Mouse (Mus musculus) layer of hippocampus, adult 18-20 months (tissue): Measurements from ENCODE around the gene Dcst2. TPM values are rescaled to one million over a fixed set of nuclear protein-coding genes. Genes with fewer than 3 reads are reported as not detected.

Experiments
- total RNA-seq, 2 experiments: library from RNA; stranded (reverse); gene quantifications; 2 replicates each; pipeline ENCODE4 v1.2.3; 2021

Gene Dcst2
- total RNA-seq, 2 experiments from 2014 or later: 0.22 to 0.41 TPM

Other genes with a start within 250 kb of the Dcst2 start
- gene Pklr, start 225.8 kb upstream of the Dcst2 start, total RNA-seq: under 1 TPM in 1 of 2 experiments, not detected in 1; 0.15 TPM
- gene Hcn3, start 201.8 kb upstream of the Dcst2 start, total RNA-seq: 10 to 100 TPM in 1 of 2 experiments, 1 to 10 TPM in 1; 9.6 to 13.1 TPM
- 10 to 100 TPM; 42.3 to 43.5 TPM for gene Clk2, start 197.2 kb upstream of the Dcst2 start, total RNA-seq
- 10 to 100 TPM; 68.5 to 69.8 TPM for gene Scamp3, start 184.5 kb upstream of the Dcst2 start, total RNA-seq
- gene Fam189b, start 178.8 kb upstream of the Dcst2 start, total RNA-seq: 10 to 100 TPM; 49.0 to 59.9 TPM
- gene Gba, start 159.0 kb upstream of the Dcst2 start, total RNA-seq: 10 to 100 TPM; 57.3 to 59.9 TPM
- 10 to 100 TPM; 30.5 to 30.7 TPM for gene Thbs3, start 146.8 kb upstream of the Dcst2 start, total RNA-seq
- gene Mtx1, start 134.9 kb upstream of the Dcst2 start, total RNA-seq: 10 to 100 TPM; 84.9 to 91.6 TPM
- gene Muc1, start 132.9 kb upstream of the Dcst2 start, total RNA-seq: under 1 TPM; 0.71 to 0.84 TPM
- 10 to 100 TPM; 78.0 to 81.3 TPM for gene Krtcap2, start 116.0 kb upstream of the Dcst2 start, total RNA-seq
- gene Trim46, start 115.7 kb upstream of the Dcst2 start, total RNA-seq: 10 to 100 TPM; 83.1 to 86.0 TPM
- 10 to 100 TPM; 64.2 to 66.9 TPM for gene Dpm3, start 102.6 kb upstream of the Dcst2 start, total RNA-seq
- 10 to 100 TPM; 43.7 to 52.2 TPM for gene Slc50a1, start 91.4 kb upstream of the Dcst2 start, total RNA-seq
- gene Efna1, start 80.8 kb upstream of the Dcst2 start, total RNA-seq: 10 to 100 TPM in 1 of 2 experiments, 1 to 10 TPM in 1; 8.4 to 11.4 TPM
- 10 to 100 TPM; 78.2 to 80.1 TPM for gene Efna3, start 39.0 kb upstream of the Dcst2 start, total RNA-seq
- gene Efna4, start 23.9 kb upstream of the Dcst2 start, total RNA-seq: under 1 TPM; 0.53 to 0.77 TPM
- gene Adam15, start 12.0 kb upstream of the Dcst2 start, total RNA-seq: 100 to 1,000 TPM; 120 to 126 TPM
- gene Dcst1, start 3.3 kb downstream of the Dcst2 start, total RNA-seq: not detected
- gene Zbtb7b, start 32.8 kb downstream of the Dcst2 start, total RNA-seq: 10 to 100 TPM; 12.1 to 16.8 TPM
- 1 to 10 TPM; 2.5 to 4.4 TPM for gene Lenep, start 40.8 kb downstream of the Dcst2 start, total RNA-seq
- 10 to 100 TPM; 39.8 to 39.9 TPM for gene Flad1, start 49.9 kb downstream of the Dcst2 start, total RNA-seq
- 1 to 10 TPM; 2.3 to 2.4 TPM for gene Cks1b, start 56.4 kb downstream of the Dcst2 start, total RNA-seq
- gene Shc1, start 56.5 kb downstream of the Dcst2 start, total RNA-seq: 10 to 100 TPM; 11.5 to 12.8 TPM
- gene Pygo2, start 68.2 kb downstream of the Dcst2 start, total RNA-seq: 10 to 100 TPM; 60.4 to 64.9 TPM
- 10 to 100 TPM; 37.7 to 41.2 TPM for gene Pbxip1, start 74.7 kb downstream of the Dcst2 start, total RNA-seq
- 10 to 100 TPM; 29.4 to 34.3 TPM for gene Pmvk, start 92.6 kb downstream of the Dcst2 start, total RNA-seq
- gene Kcnn3, start 158.2 kb downstream of the Dcst2 start, total RNA-seq: 10 to 100 TPM; 24.6 to 26.6 TPM